ENCODE assay signal across 12 mouse cellular contexts in genomic region chr11:70435476-70435875, GRCm38 (mm10). TPM values are rescaled to one million over a fixed set of nuclear protein-coding genes. Genes with fewer than 3 reads are reported as not detected.
DNase-seq lines count a peak whose midpoint lies in the region; ATAC-seq and TF ChIP-seq lines count a peak whose summit lies in the region.
"Had no signal": no experiment of that assay in that cellular context is flagged by ENCODE, and none has a peak within 500 bp of the region (broad histone marks: within the 10 kb centered on the region; RNA-seq: fewer than 3 reads in every experiment).

No protein-coding gene starts in this region.

- peaks cover 31% of the 10 kb centered on the region for H3K79me2 ChIP-seq in MEL (ENCODE audit: control insufficient read depth, insufficient read depth, low read length, poor library complexity)

- peak; percentile 24 for DNase-seq in 416B (ENCODE audit: low read depth)
- DNase-seq in MEL (ENCODE audit: low read depth, low spot score) = no peak
- peak; percentile 69 for DNase-seq in naive thymus-derived CD4-positive, alpha-beta T cell, adult 2 months (ENCODE audit: low read depth)
- no peak for DNase-seq in testis, postnatal 10 days (ENCODE audit: low spot score)
- no peak for DNase-seq in cerebellum, postnatal 14 days
- DNase-seq in right cerebral cortex, adult 18-20 months = no peak

- no peak for TF ChIP-seq POLR2A in MEL (IDR thresholded peaks at IDR 0.05; ENCODE audit: control insufficient read depth in 1 of 2, insufficient read depth in 1 of 2, low read depth in 1 of 2, low read length in 2 of 2, poor library complexity in 1 of 2)

- H3K9ac ChIP-seq in intestine, embryonic 15.5 days = no peak overlapping the region
- no peak overlapping the region for H3K9ac ChIP-seq in intestine, postnatal 0 days (ENCODE audit: low read depth, low read length)
- peak overlapping the region; percentile 11 for H3K9ac ChIP-seq in MEL (ENCODE audit: control insufficient read depth, low read depth, low read length, poor library complexity, severe bottlenecking)
- H3K9ac ChIP-seq: limb, embryonic 13.5 days had no signal

- no peak for ATAC-seq in intestine, embryonic 15.5 days
- ATAC-seq in intestine, postnatal 0 days = no peak
- ATAC-seq: activated CD4-positive, CD25-positive, alpha-beta regulatory T cell, adult 4 months had no signal

- TF ChIP-seq EP300 in MEL (IDR thresholded peaks at IDR 0.05; ENCODE audit: low read depth in 1 of 2, low read length in 2 of 2) = no peak

- no peak overlapping the region for H3K27ac ChIP-seq in intestine, embryonic 15.5 days
- H3K27ac ChIP-seq in intestine, postnatal 0 days (ENCODE audit: low read depth, low read length) = no peak overlapping the region
- peak overlapping the region; percentile 17; the same call in 1 of the 2 replicates for H3K27ac ChIP-seq in MEL (ENCODE audit: control insufficient read depth, low read depth, low read length)
- H3K27ac ChIP-seq: limb, embryonic 13.5 days; neural tube, embryonic 12.5 days had no signal

- no peaks in the 10 kb centered on the region for H3K9me3 ChIP-seq in intestine, embryonic 15.5 days
- H3K9me3 ChIP-seq in intestine, postnatal 0 days (ENCODE audit: control insufficient read depth) = no peaks in the 10 kb centered on the region
- no peaks in the 10 kb centered on the region for H3K9me3 ChIP-seq in MEL (replicated peaks; ENCODE audit: insufficient read depth, low read length)
- H3K9me3 ChIP-seq: limb, embryonic 13.5 days; neural tube, embryonic 12.5 days had no signal

- 0 out of 2 replicates have a peak overlapping the region, but pooled peaks have one; percentile 9 for H3K4me2 ChIP-seq in intestine, embryonic 15.5 days (replicated peaks)
- no peak overlapping the region for H3K4me2 ChIP-seq in intestine, postnatal 0 days (replicated peaks; ENCODE audit: low read depth)
- H3K4me2 ChIP-seq: limb, embryonic 13.5 days; neural tube, embryonic 12.5 days had no signal

- 67% methylated on average over 5 of the region's 5 CpGs for WGBS in intestine, embryonic 15.5 days
- 62% methylated on average over 5 of the region's 5 CpGs for WGBS in intestine, postnatal 0 days

- no peak overlapping the region for H3K4me3 ChIP-seq in intestine, embryonic 15.5 days (replicated peaks)
- no peak overlapping the region for H3K4me3 ChIP-seq in intestine, postnatal 0 days (ENCODE audit: low read depth, low read length)
- H3K4me3 ChIP-seq in MEL (ENCODE audit: control insufficient read depth in 1 of 2, insufficient read depth in 1 of 2, low read depth in 2 of 2, low read length in 2 of 2) = no peak overlapping the region
- H3K4me3 ChIP-seq: erythroblast, embryonic 14.5 days; limb, embryonic 13.5 days; neural tube, embryonic 12.5 days had no signal

- TF ChIP-seq CTCF in intestine, postnatal 0 days (IDR thresholded peaks at IDR 0.05; ENCODE audit: low read depth) = no peak
- TF ChIP-seq CTCF in MEL (IDR thresholded peaks at IDR 0.05 in 2 of 3, conservative IDR thresholded peaks at IDR 0.05 in 1 of 3; ENCODE audit: control insufficient read depth in 1 of 3, insufficient read depth in 1 of 3, low read depth in 2 of 3, low read length in 3 of 3, poor library complexity in 1 of 3, severe bottlenecking in 1 of 3) = no peak

- no peak for TF ChIP-seq RAD21 in MEL (IDR thresholded peaks at IDR 0.05; ENCODE audit: low read depth, low read length)

- peaks cover 12% of the 10 kb centered on the region for H3K4me1 ChIP-seq in intestine, embryonic 15.5 days (replicated peaks)
- peaks cover 6% of the 10 kb centered on the region; the same call in 1 of the 2 replicates for H3K4me1 ChIP-seq in intestine, postnatal 0 days (replicated peaks; ENCODE audit: control insufficient read depth, insufficient read depth, low read length)
- peaks cover 13 to 59% of the 10 kb centered on the region in 2 experiments for H3K4me1 ChIP-seq in MEL (ENCODE audit: control insufficient read depth in 1 of 2, insufficient read depth in 2 of 2, low read length in 2 of 2)

- peaks cover 8% of the 10 kb centered on the region; the same call in 1 of the 2 replicates for H3K36me3 ChIP-seq in intestine, embryonic 15.5 days
- H3K36me3 ChIP-seq in intestine, postnatal 0 days (ENCODE audit: control insufficient read depth, insufficient read depth) = peaks cover 42% of the 10 kb centered on the region
- peaks cover 2 to 48% of the 10 kb centered on the region in 2 experiments; a peak in 3 of 4 replicates for H3K36me3 ChIP-seq in MEL (ENCODE audit: control insufficient read depth in 1 of 2, insufficient read depth in 2 of 2, low read length in 2 of 2)

- no peaks in the 10 kb centered on the region for H3K27me3 ChIP-seq in intestine, embryonic 15.5 days (replicated peaks)
- no peaks in the 10 kb centered on the region for H3K27me3 ChIP-seq in intestine, postnatal 0 days (replicated peaks; ENCODE audit: control insufficient read depth, insufficient read depth, low read length)
- H3K27me3 ChIP-seq in MEL (ENCODE audit: control insufficient read depth in 1 of 2, insufficient read depth in 2 of 2, low read length in 2 of 2) = no peaks in the 10 kb centered on the region
- H3K27me3 ChIP-seq: limb, embryonic 13.5 days; neural tube, embryonic 12.5 days had no signal

TF ChIP-seq in MEL, 35 proteins besides CTCF, POLR2A, EP300 and RAD21:
- peak; percentile 28; the same call in 1 of the 2 replicates for TF ChIP-seq SIN3A (IDR thresholded peaks at IDR 0.05; ENCODE audit: low read length)
- no peak for TF ChIP-seq USF1 (IDR thresholded peaks at IDR 0.05; ENCODE audit: low read depth, low read length)
TF ChIP-seq in MEL: peak in this region for 1.

RNA-seq across cellular contexts. Expression of gene Arrb2, which starts 3.0 kb away (rescaled TPM):
- 13.2 and 15.4 TPM in 2 replicates for polyA plus RNA-seq in intestine, embryonic 15.5 days (2015; fragmentation: Nextera tagmentation; extraction: Ambion mirVana)
- 7.4 and 7.8 TPM in 2 replicates for polyA plus RNA-seq in intestine, postnatal 0 days (2015; fragmentation: Nextera tagmentation; extraction: Ambion mirVana)
- total RNA-seq in MEL (2012; rRNA removed) = 200 and 241 TPM in 2 replicates
- 100 to 1,000 TPM in 1 of 2 experiments, not detected in 1; 272 TPM for polyA plus RNA-seq in MEL (2012; ENCODE audit: insufficient read depth in 1 of 2, insufficient read length in 2 of 2, low read depth in 1 of 2, low replicate concordance in 2 of 2, missing spikeins in 1 of 2)

RNA-seq across cellular contexts. Expression of gene Med11, which starts 16.2 kb away (rescaled TPM):
- 39.9 and 42.4 TPM in 2 replicates for polyA plus RNA-seq in intestine, embryonic 15.5 days (2015; fragmentation: Nextera tagmentation; extraction: Ambion mirVana)
- polyA plus RNA-seq in intestine, postnatal 0 days (2015; fragmentation: Nextera tagmentation; extraction: Ambion mirVana) = 30.1 and 30.7 TPM in 2 replicates
- 43.0 and 43.3 TPM in 2 replicates for total RNA-seq in MEL (2012; rRNA removed)
- 10 to 100 TPM in 1 of 2 experiments, not detected in 1; 40.0 TPM for polyA plus RNA-seq in MEL (2012; ENCODE audit: insufficient read depth in 1 of 2, insufficient read length in 2 of 2, low read depth in 1 of 2, low replicate concordance in 2 of 2, missing spikeins in 1 of 2)

RNA-seq across cellular contexts. Expression of gene Zmynd15, which starts 23.8 kb away (rescaled TPM):
- 0.78 and 1.2 TPM in 2 replicates for polyA plus RNA-seq in intestine, embryonic 15.5 days (2015; fragmentation: Nextera tagmentation; extraction: Ambion mirVana)
- 1.4 and 1.5 TPM in 2 replicates for polyA plus RNA-seq in intestine, postnatal 0 days (2015; fragmentation: Nextera tagmentation; extraction: Ambion mirVana)
- total RNA-seq in MEL (2012; rRNA removed) = not detected in 2 replicates
- under 1 TPM in 1 of 2 experiments, not detected in 1; 0.14 TPM for polyA plus RNA-seq in MEL (2012; ENCODE audit: insufficient read depth in 1 of 2, insufficient read length in 2 of 2, low read depth in 1 of 2, low replicate concordance in 2 of 2, missing spikeins in 1 of 2)
- polyA plus RNA-seq: activated CD4-positive, CD25-positive, alpha-beta regulatory T cell, adult 4 months; erythroblast, embryonic 14.5 days had no signal

RNA-seq across cellular contexts. Expression of gene Cxcl16, which starts 24.3 kb away (rescaled TPM):
- polyA plus RNA-seq in intestine, embryonic 15.5 days (2015; fragmentation: Nextera tagmentation; extraction: Ambion mirVana) = 8.6 and 10.4 TPM in 2 replicates
- 33.8 and 39.3 TPM in 2 replicates for polyA plus RNA-seq in intestine, postnatal 0 days (2015; fragmentation: Nextera tagmentation; extraction: Ambion mirVana)
- total RNA-seq in MEL (2012; rRNA removed) = not detected in 2 replicates
- not detected for polyA plus RNA-seq in MEL (2012; ENCODE audit: insufficient read depth in 1 of 2, insufficient read length in 2 of 2, low read depth in 1 of 2, low replicate concordance in 2 of 2, missing spikeins in 1 of 2)
- polyA plus RNA-seq: erythroblast, embryonic 14.5 days had no signal

RNA-seq across cellular contexts. Expression of gene Pelp1, which starts 25.6 kb away (rescaled TPM):
- 31.9 and 32.6 TPM in 2 replicates for polyA plus RNA-seq in intestine, embryonic 15.5 days (2015; fragmentation: Nextera tagmentation; extraction: Ambion mirVana)
- 9.5 and 9.9 TPM in 2 replicates for polyA plus RNA-seq in intestine, postnatal 0 days (2015; fragmentation: Nextera tagmentation; extraction: Ambion mirVana)
- total RNA-seq in MEL (2012; rRNA removed) = 46.4 and 50.6 TPM in 2 replicates
- 10 to 100 TPM in 1 of 2 experiments, not detected in 1; 70.1 TPM for polyA plus RNA-seq in MEL (2012; ENCODE audit: insufficient read depth in 1 of 2, insufficient read length in 2 of 2, low read depth in 1 of 2, low replicate concordance in 2 of 2, missing spikeins in 1 of 2)

Comparison
In these comparisons a context has a peak if more than half of its experiments do, and no peak if none do; other contexts are left out.
1. DNase-seq: peak in 416B (single experiment) and naive thymus-derived CD4-positive, alpha-beta T cell, adult 2 months (single experiment); none in MEL (single experiment), testis, postnatal 10 days (single experiment), cerebellum, postnatal 14 days (0 of 2) and right cerebral cortex, adult 18-20 months (single experiment).